Mouse (Mus musculus): ENCODE results near the gene Cckar.

- TF ChIP-seq EP300 (IDR thresholded peaks at IDR 0.05) (no peak), CTCF (IDR thresholded peaks at IDR 0.05) (no peak)
Measured at GRCm38 (mm10) chr5:53683916-53684315, 23.6 kb downstream of the Cckar start.

Data from lung, postnatal 0 days (tissue).